Mouse (Mus musculus) brain, embryonic 14.5 days (tissue): ENCODE results near the gene Lman1l. TPM values are rescaled to one million over a fixed set of nuclear protein-coding genes. Genes with fewer than 3 reads are reported as not detected.

ENCODE experiments used
- DNase-seq: peaks from one replicate; pipeline ENCODE4 v3.0.0-alpha.2; 2011; ENCODE audit warnings: low read depth
- CTCF ChIP-seq: fragments of 200-500 bp; IDR thresholded peaks from 2 replicates; pipeline ENCODE4 v1.5.1; 2012; ENCODE audit warnings: inconsistent platforms, mild to moderate bottlenecking, moderate library complexity, borderline replicate concordance; ENCODE audit not compliant: insufficient read depth, insufficient read length; ENCODE audit errors: extremely low read depth
- POLR2A ChIP-seq: fragments of 200-500 bp; IDR thresholded peaks from 2 replicates; pipeline ENCODE4 v1.6.1; 2012; ENCODE audit warnings: mild to moderate bottlenecking, inconsistent platforms, borderline replicate concordance; ENCODE audit not compliant: poor library complexity, insufficient read depth, insufficient read length, severe bottlenecking; ENCODE audit errors: extremely low read depth
- polyA plus RNA-seq: library from polyadenylated mRNA; depleted of rRNA; stranded (reverse); fragments of >200 nt; gene quantifications from 2 replicates; pipeline ENCODE4 v1.2.3, GENCODE M21; 2012

The Lman1l gene
- polyA plus RNA-seq, 1 experiment, result 0.12 TPM

GRCm38 (mm10) chr9:57656631-57657350 is 36.2 kb upstream of the Lman1l start:
- TF ChIP-seq POLR2A (no peak), CTCF (no peak)
- no peak for DNase-seq

GRCm38 (mm10) chr9:57655749-57656148 is 35.2 kb upstream of the Lman1l start:
- peak; percentile 94 for DNase-seq
- TF ChIP-seq POLR2A (no peak), CTCF (peak; percentile 91)

- TF ChIP-seq POLR2A (no peak), CTCF (no peak)
- no peak for DNase-seq
Observed at GRCm38 (mm10) chr9:57654966-57655365, 34.4 kb upstream of the Lman1l start.

GRCm38 (mm10) chr9:57653283-57653682 is 32.7 kb upstream of the Lman1l start, which contains the start of gene Csk:
Gene Csk (minus strand): TSS chr9:57653631.
- TF ChIP-seq CTCF (no peak), POLR2A (no peak)
- DNase-seq, result no peak

- no peak for TF ChIP-seq CTCF
- TF ChIP-seq POLR2A, result no peak
- DNase-seq, result peak; percentile 44
Observed at GRCm38 (mm10) chr9:57652855-57653254, 32.3 kb upstream of the Lman1l start.

- TF ChIP-seq POLR2A, result no peak
- TF ChIP-seq CTCF, result no peak
- DNase-seq, result no peak
Observed at GRCm38 (mm10) chr9:57652351-57652750, 31.8 kb upstream of the Lman1l start.

- TF ChIP-seq CTCF, result no peak
- no peak for TF ChIP-seq POLR2A
- DNase-seq, result peak; percentile 60
Observed at GRCm38 (mm10) chr9:57650786-57651311, 30.3 kb upstream of the Lman1l start.

GRCm38 (mm10) chr9:57650130-57650785 is 29.7 kb upstream of the Lman1l start:
- no peak for DNase-seq
- TF ChIP-seq POLR2A (no peak), CTCF (no peak)

- TF ChIP-seq CTCF, result no peak
- no peak for TF ChIP-seq POLR2A
- no peak for DNase-seq
Observed at GRCm38 (mm10) chr9:57647286-57648108, 26.9 kb upstream of the Lman1l start.

GRCm38 (mm10) chr9:57646551-57647103 is 26.1 kb upstream of the Lman1l start:
- no peak for TF ChIP-seq POLR2A
- TF ChIP-seq CTCF, result no peak
- no peak for DNase-seq

- DNase-seq, result peak; percentile 96
- TF ChIP-seq CTCF (peak; percentile 95), POLR2A (peak; percentile 95)
Observed at GRCm38 (mm10) chr9:57644944-57645893, 24.6 kb upstream of the Lman1l start.
